Mouse (Mus musculus) bone marrow macrophage, adult 2 months (primary cell): ENCODE measurements around the gene 1700015G11Rik.

ENCODE experiments used
- CTCF ChIP-seq: IDR thresholded peaks from 2 replicates; pipeline ENCODE4 v1.5.1; 2012; ENCODE audit warnings: low read depth, mild to moderate bottlenecking, low read length, moderate library complexity
- POLR2A ChIP-seq: IDR thresholded peaks from 2 replicates; pipeline ENCODE4 v1.6.1; 2012; ENCODE audit warnings: mild to moderate bottlenecking, low read depth, low read length, borderline replicate concordance

DNA sequence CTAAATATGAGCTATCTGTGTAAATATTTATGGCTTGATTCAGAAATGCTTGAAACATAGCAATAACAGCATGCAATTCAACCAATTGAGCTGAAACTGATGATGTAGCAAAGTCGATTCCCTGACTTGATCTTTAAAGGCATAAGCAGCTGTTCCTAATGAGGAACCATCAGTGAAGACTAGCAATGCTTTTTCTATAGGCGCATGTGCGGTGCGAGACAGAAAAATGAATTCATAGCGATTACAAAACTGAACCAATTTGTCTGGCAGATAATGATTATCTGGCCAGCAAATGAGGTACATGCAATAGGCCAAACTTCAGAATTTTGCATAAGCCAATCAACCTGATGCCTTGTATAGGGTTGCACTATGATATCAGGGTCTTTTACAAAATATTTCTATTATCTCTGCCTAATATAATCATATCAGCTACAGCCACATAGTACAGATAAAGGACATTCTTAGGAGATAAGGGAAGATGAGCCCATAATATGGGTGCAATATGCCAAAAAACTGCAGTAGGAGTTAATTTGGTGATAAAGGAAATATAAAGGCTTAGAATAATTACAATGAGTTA, 8.6 kb upstream of the 1700015G11Rik start:
- TF ChIP-seq CTCF (no peak), POLR2A (no peak)
